Mouse (Mus musculus) heart, postnatal 0 days (tissue): Measurements from ENCODE around the gene Gpc5. TPM values are rescaled to one million over a fixed set of nuclear protein-coding genes. Genes with fewer than 3 reads are reported as not detected.

Source experiments
- ATAC-seq: fragments of 200-750 bp; cut with Nextera tagmentation; 2 replicates; pipeline ENCODE4 v1.8.0; 2017; ENCODE audit warnings: low read depth, moderate number of reproducible peaks, moderate library complexity; ENCODE audit not compliant: insufficient read depth
- DNase-seq: peaks from one replicate; pipeline ENCODE4 v3.0.0-alpha.2; 2016; ENCODE audit warnings: low spot score
- H3K27ac ChIP-seq: fragments of 300-500 bp; sonication (generic); 2 replicates; pipeline ENCODE4 v1.5.1; 2014; ENCODE audit warnings: low read depth, mild to moderate bottlenecking
- H3K27me3 ChIP-seq: fragments of 300-500 bp; sonication (generic); 2 replicates; pipeline ENCODE4 v1.6.1; 2014; ENCODE audit warnings: low read length, mixed read lengths; ENCODE audit not compliant: control insufficient read depth, insufficient read depth
- H3K36me3 ChIP-seq: fragments of 300-500 bp; sonication (generic); replicated peaks from 2 replicates; pipeline ENCODE4 v1.6.1; 2014; ENCODE audit warnings: low read length, mixed read lengths; ENCODE audit not compliant: control insufficient read depth, insufficient read depth
- H3K4me1 ChIP-seq: fragments of 300-500 bp; sonication (generic); 2 replicates; pipeline ENCODE4 v1.6.1; 2014; ENCODE audit warnings: antibody characterized with exemption; ENCODE audit not compliant: control insufficient read depth, insufficient read depth
- H3K4me2 ChIP-seq: fragments of 300-500 bp; sonication (generic); 2 replicates; pipeline ENCODE4 v1.6.1; 2014; ENCODE audit warnings: low read depth, mild to moderate bottlenecking, low read length, moderate library complexity
- H3K4me3 ChIP-seq: fragments of 300-500 bp; sonication (generic); 2 replicates; pipeline ENCODE4 v1.5.1; 2014; ENCODE audit warnings: low read depth, low read length
- H3K9ac ChIP-seq: fragments of 300-500 bp; sonication (generic); replicated peaks from 2 replicates; pipeline ENCODE4 v1.6.1; 2014; ENCODE audit warnings: low read depth, low read length, mixed read lengths
- H3K9me3 ChIP-seq: fragments of 300-500 bp; sonication (generic); replicated peaks from 2 replicates; pipeline ENCODE4 v1.6.1; 2016; ENCODE audit warnings: low read length; ENCODE audit not compliant: control insufficient read depth
- CTCF ChIP-seq: IDR thresholded peaks from 2 replicates; pipeline ENCODE4 v1.5.1; 2016; ENCODE audit warnings: antibody characterized with exemption, control low read depth, low read depth
- EP300 ChIP-seq: IDR thresholded peaks from 2 replicates; pipeline ENCODE4 v1.6.1; 2016; ENCODE audit warnings: antibody characterized with exemption, low read depth
- WGBS: fragments of 180-500 bp; shearing (Covaris S2); extraction: QIAGEN DNeasy Blood & Tissue Kit; methylation state at CpG from one replicate; pipeline ENCODE4 v1.1.7; 2014; 5-methylcytosine and 5-hydroxymethylcytosine counted together
- polyA plus RNA-seq: library from polyadenylated mRNA; unstranded; fragments of >200 nt; fragmentation: Nextera tagmentation; extraction: Ambion mirVana; gene quantifications from 2 replicates; pipeline ENCODE4 v1.2.1, GENCODE M21; 2015
- total RNA-seq: library from RNA; depleted of rRNA; stranded (reverse); fragments of >200 nt; gene quantifications from 2 replicates; pipeline ENCODE4 v1.2.3, GENCODE M21; 2014; ENCODE audit warnings: low replicate concordance

Gene Gpc5
- total and polyA plus RNA-seq, 2 experiments from 2014 or later: not detected

GRCm38 (mm10) chr14:115746013-115746412 lies 654.0 kb downstream of the Gpc5 start:
- 71% methylated on average over 1 of the region's 1 CpGs for WGBS
- no peak overlapping the region for H3K4me3 ChIP-seq
- no peak for DNase-seq
- no peak overlapping the region for H3K9ac ChIP-seq
- H3K27ac ChIP-seq: no peak overlapping the region
- no peaks in the 10 kb centered on the region for H3K27me3 ChIP-seq
- no peaks in the 10 kb centered on the region for H3K9me3 ChIP-seq
- no peak overlapping the region for H3K4me2 ChIP-seq
- no peaks in the 10 kb centered on the region for H3K4me1 ChIP-seq
- no peak for TF ChIP-seq CTCF
- TF ChIP-seq EP300: no peak
- no peaks in the 10 kb centered on the region for H3K36me3 ChIP-seq
- ATAC-seq: no peak

GRCm38 (mm10) chr14:115760241-115760640 lies 668.2 kb downstream of the Gpc5 start:
- no peak for ATAC-seq
- Histone ChIP-seq H3K4me2 (no peak overlapping the region), H3K4me3 (no peak overlapping the region), H3K9ac (no peak overlapping the region), H3K27me3 (no peaks in the 10 kb centered on the region), H3K27ac (no peak overlapping the region), H3K9me3 (no peaks in the 10 kb centered on the region), H3K4me1 (no peaks in the 10 kb centered on the region), H3K36me3 (no peaks in the 10 kb centered on the region)
- no peak for DNase-seq
- TF ChIP-seq EP300 (no peak), CTCF (no peak)
- 45% methylated on average over 5 of the region's 5 CpGs for WGBS

GRCm38 (mm10) chr14:115779382-115780177 lies 687.6 kb downstream of the Gpc5 start:
- Histone ChIP-seq H3K27me3 (no peaks in the 10 kb centered on the region), H3K9me3 (no peaks in the 10 kb centered on the region), H3K9ac (no peak overlapping the region), H3K4me1 (no peaks in the 10 kb centered on the region), H3K27ac (no peak overlapping the region), H3K4me2 (no peak overlapping the region), H3K36me3 (no peaks in the 10 kb centered on the region), H3K4me3 (no peak overlapping the region)
- no peak for DNase-seq
- 63% methylated on average over 7 of the region's 7 CpGs for WGBS
- ATAC-seq: no peak
- TF ChIP-seq EP300: no peak
- TF ChIP-seq CTCF: no peak

DNA sequence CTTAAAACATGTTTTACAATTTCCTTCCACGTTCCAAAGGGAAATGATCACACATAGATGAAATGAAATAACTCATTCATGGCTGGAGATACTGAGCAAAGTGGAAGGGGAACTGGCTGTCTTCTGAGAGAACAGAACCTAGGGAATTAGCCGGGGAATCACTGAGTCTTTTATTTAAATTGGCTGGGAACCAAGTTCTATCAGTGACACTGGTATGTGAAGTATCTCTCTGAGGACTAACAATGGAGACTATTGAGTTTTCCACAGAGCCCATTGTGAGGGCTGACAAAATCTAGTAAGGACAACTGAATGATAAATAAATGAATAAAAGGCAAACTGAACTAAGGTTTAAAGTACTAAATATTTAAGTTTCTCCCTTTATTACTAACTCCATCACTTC lies 712.7 kb downstream of the Gpc5 start:
- ATAC-seq (no peak), DNase-seq (peak; percentile 20)
- Histone ChIP-seq H3K27ac (no peak overlapping the region), H3K4me1 (no peaks in the 10 kb centered on the region), H3K4me2 (no peak overlapping the region), H3K9ac (no peak overlapping the region), H3K27me3 (no peaks in the 10 kb centered on the region), H3K9me3 (no peaks in the 10 kb centered on the region), H3K36me3 (no peaks in the 10 kb centered on the region), H3K4me3 (no peak overlapping the region)
- WGBS: 11% methylated on average over 2 of the region's 2 CpGs
- TF ChIP-seq EP300 (no peak), CTCF (no peak)

GRCm38 (mm10) chr14:115819021-115819420 lies 727.0 kb downstream of the Gpc5 start:
- H3K27me3 ChIP-seq: no peaks in the 10 kb centered on the region
- H3K27ac ChIP-seq: no peak overlapping the region
- no peaks in the 10 kb centered on the region for H3K4me1 ChIP-seq
- H3K36me3 ChIP-seq: no peaks in the 10 kb centered on the region
- no peak overlapping the region for H3K4me2 ChIP-seq
- no peaks in the 10 kb centered on the region for H3K9me3 ChIP-seq
- DNase-seq: no peak
- TF ChIP-seq EP300 (no peak), CTCF (peak; percentile 32; the same call in 1 of the 2 replicates)
- no peak for ATAC-seq
- H3K9ac ChIP-seq: no peak overlapping the region
- H3K4me3 ChIP-seq: no peak overlapping the region
- WGBS: 10% methylated on average over 1 of the region's 1 CpGs

- Histone ChIP-seq H3K4me1 (no peaks in the 10 kb centered on the region), H3K9ac (no peak overlapping the region), H3K36me3 (no peaks in the 10 kb centered on the region), H3K27me3 (no peaks in the 10 kb centered on the region), H3K4me3 (no peak overlapping the region), H3K27ac (no peak overlapping the region), H3K4me2 (no peak overlapping the region), H3K9me3 (no peaks in the 10 kb centered on the region)
- ATAC-seq (no peak), DNase-seq (no peak)
- 79% methylated on average over 7 of the region's 7 CpGs for WGBS
- TF ChIP-seq EP300 (no peak), CTCF (no peak)
Measured at GRCm38 (mm10) chr14:115821657-115822056, 729.6 kb downstream of the Gpc5 start.
